Mouse (Mus musculus) spleen, postnatal 4 days (tissue): ENCODE measurements around the gene Nup107.

Experiments
- DNase-seq, 2 experiments: peaks; one replicate each; pipeline ENCODE4 v3.0.0; 2022; ENCODE audit warnings: low spot score in 2 of 2

Gene Nup107

DNA sequence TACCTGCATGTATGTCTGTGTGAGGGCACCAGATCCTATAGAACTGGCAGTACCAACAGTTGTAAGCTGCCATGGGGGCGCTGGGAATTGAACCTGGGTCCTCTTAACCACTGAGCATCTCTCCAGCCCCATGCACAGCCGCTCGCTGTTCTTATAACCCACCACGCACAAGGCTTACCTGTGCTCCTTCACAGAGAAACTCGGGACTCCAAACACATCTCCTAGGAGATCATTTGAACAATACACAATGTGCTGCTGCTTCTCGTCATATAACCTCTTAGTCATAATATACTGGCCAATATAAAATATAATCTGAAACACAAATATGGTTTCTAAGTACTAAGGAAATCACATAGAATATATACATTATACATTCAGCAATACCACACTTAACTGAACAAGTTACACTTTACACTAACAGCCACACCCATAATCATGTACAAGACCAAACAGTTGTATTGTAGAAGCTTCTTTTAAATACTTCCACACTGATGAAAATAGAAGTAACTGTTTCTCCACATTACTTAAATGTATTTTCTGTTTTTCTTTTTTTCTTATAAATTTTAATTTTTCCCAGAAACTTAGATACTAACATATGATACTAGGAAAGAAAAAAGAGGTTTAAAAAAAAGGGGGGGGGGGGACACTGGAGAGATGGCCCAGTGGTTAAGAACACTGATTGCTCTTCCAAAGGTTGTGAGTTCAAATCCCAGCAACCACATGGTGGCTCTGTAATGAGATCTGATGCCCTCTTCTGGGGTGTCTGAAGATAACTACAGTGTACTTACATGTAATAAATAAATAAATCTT lies 90.3 kb downstream of the Nup107 start:
- no peak for DNase-seq

GRCm38 (mm10) chr10:117701034-117701829 lies 91.3 kb downstream of the Nup107 start:
- DNase-seq: no peak
